Mouse (Mus musculus): ENCODE measurements around the gene Mdm2. TPM values are rescaled to one million over a fixed set of nuclear protein-coding genes. Genes with fewer than 3 reads are reported as not detected.
A peak's percentile ranks its signal among the peaks of the same experiment; 100 is the strongest.
"Not testable (repeated sequence)": the region's sequence is repeated elsewhere in the genome, so short reads cannot be mapped to it uniquely, and the experiment has no call there.

Mdm2 gene
- 39.9 and 41.8 TPM in 2 replicates for polyA plus RNA-seq (2012; ENCODE audit: insufficient read depth, low replicate concordance)

DNA sequence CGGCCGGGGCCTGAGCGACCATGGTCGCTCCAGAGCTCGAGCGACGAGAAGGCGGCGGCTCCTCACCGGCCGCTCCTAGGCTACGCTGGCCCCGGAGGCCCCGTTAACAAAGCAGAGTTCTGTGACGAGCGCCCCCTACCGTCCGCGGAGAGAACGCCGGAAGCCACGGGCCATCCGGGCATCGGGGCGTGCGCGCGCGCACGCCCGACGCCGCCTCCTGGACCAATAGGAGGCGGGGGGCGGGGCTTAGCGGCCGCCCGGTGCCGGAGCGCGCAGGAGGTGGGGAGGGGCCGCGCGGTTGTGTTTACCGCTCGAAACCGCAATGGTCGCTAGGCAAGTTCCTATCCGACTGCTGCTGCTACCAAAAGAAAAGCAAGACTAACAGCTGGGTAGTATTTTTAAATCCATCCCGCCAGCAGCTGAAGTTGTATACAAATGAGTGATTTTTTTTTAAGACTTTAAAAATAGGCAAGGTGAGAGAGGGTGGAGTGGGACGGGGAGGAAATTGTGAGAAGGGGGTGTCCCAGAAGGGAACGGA is at the start of gene Mdm2:
Mdm2 (minus strand) TSS at position 155 of the 538 bp plus-strand sequence.
- TF ChIP-seq GATA1 (IDR thresholded peaks at IDR 0.05; ENCODE audit: borderline replicate concordance, low read length), result no peak
- TF ChIP-seq FLI1 (IDR thresholded peaks at IDR 0.05; ENCODE audit: low read length), result no peak
- peak within 1 kb of the TSS; percentile 94 for H3K4me3 ChIP-seq (replicated peaks)
- no peaks in the 10 kb centered on the region for H3K27me3 ChIP-seq (replicated peaks)
- H3K9me3 ChIP-seq, result no peaks in the 10 kb centered on the region
- H3K4me1 ChIP-seq, result peaks cover 65% of the 10 kb centered on the region
- H3K36me3 ChIP-seq (replicated peaks; ENCODE audit: low read length), result peaks cover 35% of the 10 kb centered on the region

DNA sequence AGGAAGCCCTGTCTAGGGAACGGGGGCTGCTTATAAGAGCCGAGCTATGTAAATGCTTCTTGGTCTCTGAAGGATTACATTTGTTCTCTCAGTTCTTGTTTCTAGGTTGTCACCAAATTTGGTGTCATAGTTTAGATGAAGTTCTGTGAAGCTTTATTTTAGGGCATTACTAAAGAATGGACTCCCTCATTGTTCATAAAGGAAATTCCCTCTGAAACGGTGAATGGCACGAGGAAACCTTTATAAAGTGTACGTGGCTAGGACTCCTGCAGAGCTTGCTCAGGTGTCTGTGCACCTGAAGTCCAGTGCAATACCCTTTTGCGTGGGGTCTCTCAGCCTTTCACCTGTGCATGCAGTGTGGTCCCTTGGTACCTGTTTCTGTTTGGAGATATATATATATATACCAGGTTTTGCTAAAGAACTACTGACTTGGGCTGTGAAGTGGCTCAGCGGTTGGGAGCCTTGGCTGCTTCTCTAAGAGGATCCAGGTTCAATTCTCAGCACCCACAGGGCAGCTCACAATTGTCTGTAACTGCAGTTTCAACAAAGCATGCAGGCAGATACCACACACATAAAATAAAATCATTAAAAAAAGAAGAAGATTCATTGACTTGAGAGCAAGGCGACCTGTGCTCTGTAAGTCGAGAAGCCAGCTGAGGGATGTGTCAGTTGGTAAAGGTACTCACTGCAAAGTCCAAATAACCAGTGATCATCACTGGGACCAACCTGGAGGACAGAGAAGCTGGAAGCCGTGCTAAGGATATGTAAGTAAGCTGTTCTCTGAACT is 49.5 kb upstream of the Mdm2 start:
- H3K36me3 ChIP-seq (replicated peaks; ENCODE audit: low read length), result peaks cover 97% of the 10 kb centered on the region
- TF ChIP-seq GATA1 (IDR thresholded peaks at IDR 0.05; ENCODE audit: borderline replicate concordance, low read length), result no peak
- no peak overlapping the region for H3K4me3 ChIP-seq (replicated peaks)
- H3K9me3 ChIP-seq, result no peaks in the 10 kb centered on the region
- no peaks in the 10 kb centered on the region for H3K27me3 ChIP-seq (replicated peaks)
- H3K4me1 ChIP-seq, result peaks cover 11% of the 10 kb centered on the region

DNA sequence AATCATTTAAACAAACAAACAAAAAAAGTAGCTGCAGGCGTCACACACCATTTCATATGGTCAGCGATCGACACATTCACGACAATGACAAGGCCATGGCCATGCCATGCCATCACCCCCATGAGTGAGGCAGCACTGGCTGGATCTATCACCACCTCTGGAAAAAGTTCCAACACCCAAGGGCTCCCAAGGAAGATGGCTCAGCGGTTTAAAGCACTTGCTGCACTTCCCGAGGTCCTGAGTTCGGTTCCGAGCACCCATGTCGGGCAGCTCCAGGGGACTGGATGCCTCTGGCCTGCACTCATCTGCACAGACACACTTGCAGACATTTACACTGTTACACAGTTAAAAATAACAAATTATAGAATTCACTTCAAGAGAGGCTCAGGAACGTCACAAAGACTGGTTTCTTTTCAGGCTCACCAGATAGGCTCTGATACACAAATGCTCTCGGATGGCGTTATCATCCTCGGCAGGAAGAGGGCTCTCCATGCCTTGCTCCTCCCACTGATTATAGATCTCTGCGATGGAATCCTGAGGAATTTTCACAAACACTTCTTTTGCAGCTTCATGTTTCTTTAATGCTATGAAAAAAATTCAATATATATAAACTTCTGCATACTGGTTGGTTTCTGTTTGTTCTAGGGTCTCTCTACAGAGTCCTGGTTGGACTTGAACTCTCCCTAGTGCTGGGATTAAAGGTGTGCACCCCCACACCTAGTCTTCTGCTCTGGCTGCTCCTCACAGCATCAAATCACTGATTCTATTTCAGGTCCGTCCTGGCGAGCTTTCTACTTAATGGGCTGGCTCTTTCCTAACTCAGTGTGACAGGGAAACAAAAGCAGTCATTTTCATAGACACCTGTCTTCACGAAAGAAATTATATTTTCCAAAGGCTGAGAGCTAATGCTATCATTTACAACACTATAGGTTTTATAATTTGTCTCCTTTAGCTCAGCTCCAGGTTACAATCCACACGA is 48.5 kb upstream of the Mdm2 start:
- Histone ChIP-seq H3K9me3 (no peaks in the 10 kb centered on the region), H3K36me3 (replicated peaks; ENCODE audit: low read length) (peaks cover 97% of the 10 kb centered on the region), H3K4me3 (replicated peaks) (no peak overlapping the region), H3K27me3 (replicated peaks) (no peaks in the 10 kb centered on the region), H3K4me1 (peaks cover 16% of the 10 kb centered on the region)
- no peak for TF ChIP-seq FLI1 (IDR thresholded peaks at IDR 0.05; ENCODE audit: low read length)
- no peak for TF ChIP-seq GATA1 (IDR thresholded peaks at IDR 0.05; ENCODE audit: borderline replicate concordance, low read length)

DNA sequence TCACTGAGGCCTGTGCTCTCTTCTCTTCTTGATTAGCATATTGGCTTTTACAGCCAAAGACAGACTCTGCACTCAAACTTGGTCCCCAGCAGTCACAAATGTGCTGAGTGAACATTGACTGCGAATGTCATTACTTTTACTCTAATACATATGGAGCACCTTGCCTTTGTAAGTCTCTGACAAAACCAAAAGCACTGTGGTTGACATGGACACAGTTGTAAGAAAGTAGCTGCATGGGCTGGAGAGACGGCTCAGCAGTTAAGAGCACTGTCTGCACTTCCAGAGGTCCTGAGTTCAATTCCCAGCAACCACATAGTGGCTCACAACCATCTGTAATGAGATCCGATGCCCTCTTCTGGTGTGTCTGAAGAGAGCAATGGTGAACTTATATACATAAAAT is 47.8 kb upstream of the Mdm2 start:
- H3K9me3 ChIP-seq; H3K27me3 ChIP-seq (replicated peaks); H3K4me3 ChIP-seq (replicated peaks): not testable (repeated sequence)
- peaks cover 16% of the 10 kb centered on the region for H3K4me1 ChIP-seq
- H3K36me3 ChIP-seq (replicated peaks; ENCODE audit: low read length), result peaks cover 94% of the 10 kb centered on the region

DNA sequence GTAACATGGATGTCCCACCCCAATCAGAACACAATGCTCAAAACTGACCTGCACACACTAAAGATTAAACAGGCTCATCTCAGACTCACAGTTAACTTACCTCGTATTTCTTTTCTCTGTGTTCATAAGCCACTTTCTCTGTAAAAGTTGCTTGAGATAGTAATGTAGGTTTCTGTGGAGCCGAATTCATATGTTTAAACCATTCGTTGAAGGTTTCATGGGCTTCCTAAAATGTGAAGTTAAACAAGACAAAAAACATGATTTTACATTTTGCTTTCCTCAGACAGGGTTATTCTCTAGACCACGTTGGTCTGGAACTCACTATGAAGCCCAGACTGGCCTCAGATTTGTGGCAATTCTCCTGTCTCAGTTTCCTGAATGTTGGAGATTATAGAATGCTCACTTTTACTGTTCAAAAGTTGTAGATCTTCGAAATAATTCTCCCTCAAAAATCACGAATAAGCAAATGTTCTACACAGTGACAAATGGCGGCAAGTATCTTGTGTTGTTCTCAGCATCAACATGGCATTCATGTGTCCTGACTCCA is 47.3 kb upstream of the Mdm2 start:
- Histone ChIP-seq H3K4me3 (replicated peaks) (no peak overlapping the region), H3K4me1 (peaks cover 16% of the 10 kb centered on the region), H3K36me3 (replicated peaks; ENCODE audit: low read length) (peaks cover 95% of the 10 kb centered on the region), H3K9me3 (no peaks in the 10 kb centered on the region), H3K27me3 (replicated peaks) (no peaks in the 10 kb centered on the region)
- no peak for TF ChIP-seq FLI1 (IDR thresholded peaks at IDR 0.05; ENCODE audit: low read length)
- no peak for TF ChIP-seq GATA1 (IDR thresholded peaks at IDR 0.05; ENCODE audit: borderline replicate concordance, low read length)

DNA sequence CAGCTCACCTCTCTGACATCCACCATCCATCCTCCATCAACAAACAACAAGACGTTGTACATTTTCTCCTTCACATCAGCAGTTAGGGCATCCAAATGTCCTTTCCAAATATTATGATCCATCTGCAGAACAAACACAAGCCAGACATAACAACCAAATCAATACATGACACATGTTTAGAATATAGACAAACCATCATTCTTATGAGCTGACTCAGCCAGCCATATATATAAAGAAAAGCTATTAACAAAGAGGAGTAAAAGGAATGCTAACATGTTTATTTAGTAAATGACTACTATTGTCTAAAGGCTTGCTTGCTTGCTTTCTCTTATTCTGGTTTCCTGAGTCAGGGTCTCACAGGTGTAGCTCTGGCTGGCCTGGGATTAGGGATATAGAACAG is 46.7 kb upstream of the Mdm2 start:
- Histone ChIP-seq H3K4me1 (peaks cover 16% of the 10 kb centered on the region), H3K9me3 (no peaks in the 10 kb centered on the region), H3K36me3 (replicated peaks; ENCODE audit: low read length) (peaks cover 95% of the 10 kb centered on the region), H3K27me3 (replicated peaks) (no peaks in the 10 kb centered on the region), H3K4me3 (replicated peaks) (no peak overlapping the region)
- TF ChIP-seq GATA1 (IDR thresholded peaks at IDR 0.05; ENCODE audit: borderline replicate concordance, low read length) (no peak), FLI1 (IDR thresholded peaks at IDR 0.05; ENCODE audit: low read length) (no peak)

DNA sequence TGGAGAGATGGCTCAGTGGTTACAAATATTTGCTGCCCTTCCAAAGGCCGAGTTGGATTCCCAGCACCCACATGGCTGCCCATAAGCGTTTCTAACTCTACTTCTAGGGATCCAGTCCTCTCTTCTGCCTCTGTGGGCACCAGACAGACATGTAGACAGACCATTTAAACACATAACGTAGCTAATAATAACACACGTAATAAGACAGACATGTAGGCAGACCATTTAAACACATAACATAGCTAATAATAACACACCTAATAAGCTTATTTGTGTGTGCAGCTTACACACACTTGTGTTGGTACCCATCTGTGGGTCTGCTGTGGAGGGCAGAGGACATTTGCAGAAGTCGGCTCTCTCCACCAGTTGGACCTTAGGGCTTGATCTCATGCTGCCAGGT is 46.2 kb upstream of the Mdm2 start:
- H3K27me3 ChIP-seq (replicated peaks), result no peaks in the 10 kb centered on the region
- peaks cover 16% of the 10 kb centered on the region for H3K4me1 ChIP-seq
- no peaks in the 10 kb centered on the region for H3K9me3 ChIP-seq
- TF ChIP-seq GATA1 (IDR thresholded peaks at IDR 0.05; ENCODE audit: borderline replicate concordance, low read length), result no peak
- TF ChIP-seq FLI1 (IDR thresholded peaks at IDR 0.05; ENCODE audit: low read length), result no peak
- peaks cover 95% of the 10 kb centered on the region for H3K36me3 ChIP-seq (replicated peaks; ENCODE audit: low read length)
- no peak overlapping the region for H3K4me3 ChIP-seq (replicated peaks)

DNA sequence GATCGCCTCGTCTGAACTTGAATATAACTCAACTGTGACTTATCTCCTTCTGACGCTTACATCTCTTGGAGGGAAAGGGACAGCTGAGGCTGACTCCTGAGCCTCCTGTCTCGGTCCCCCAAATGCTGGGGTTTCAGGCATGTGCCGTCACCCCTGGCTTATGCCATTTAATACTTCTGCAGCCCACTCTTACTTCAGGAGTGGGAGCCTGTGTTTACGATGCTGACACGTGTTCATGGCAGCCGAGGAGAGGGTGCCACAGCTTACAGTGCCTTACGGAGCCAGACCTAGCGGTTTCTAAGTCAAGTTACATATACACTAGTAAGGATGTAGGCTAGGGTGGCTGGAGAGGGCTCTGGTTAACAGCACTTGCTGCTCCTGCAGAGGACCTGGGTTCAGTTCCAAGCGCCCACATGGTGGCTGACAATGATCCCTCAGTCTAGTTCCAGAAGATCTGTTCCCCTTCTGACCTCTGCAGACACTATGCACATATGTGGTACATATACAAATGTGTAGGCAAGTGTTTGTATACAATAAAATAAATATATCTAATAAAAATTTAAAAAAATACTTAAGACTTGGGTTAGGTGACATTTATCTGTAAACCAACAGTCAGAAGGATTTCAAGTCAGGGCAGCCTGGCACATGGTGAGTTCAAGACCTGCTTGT is 45.4 kb upstream of the Mdm2 start:
- peak overlapping the region; percentile 39 for H3K4me3 ChIP-seq (replicated peaks)
- no peak for TF ChIP-seq FLI1 (IDR thresholded peaks at IDR 0.05; ENCODE audit: low read length)
- no peak for TF ChIP-seq GATA1 (IDR thresholded peaks at IDR 0.05; ENCODE audit: borderline replicate concordance, low read length)

DNA sequence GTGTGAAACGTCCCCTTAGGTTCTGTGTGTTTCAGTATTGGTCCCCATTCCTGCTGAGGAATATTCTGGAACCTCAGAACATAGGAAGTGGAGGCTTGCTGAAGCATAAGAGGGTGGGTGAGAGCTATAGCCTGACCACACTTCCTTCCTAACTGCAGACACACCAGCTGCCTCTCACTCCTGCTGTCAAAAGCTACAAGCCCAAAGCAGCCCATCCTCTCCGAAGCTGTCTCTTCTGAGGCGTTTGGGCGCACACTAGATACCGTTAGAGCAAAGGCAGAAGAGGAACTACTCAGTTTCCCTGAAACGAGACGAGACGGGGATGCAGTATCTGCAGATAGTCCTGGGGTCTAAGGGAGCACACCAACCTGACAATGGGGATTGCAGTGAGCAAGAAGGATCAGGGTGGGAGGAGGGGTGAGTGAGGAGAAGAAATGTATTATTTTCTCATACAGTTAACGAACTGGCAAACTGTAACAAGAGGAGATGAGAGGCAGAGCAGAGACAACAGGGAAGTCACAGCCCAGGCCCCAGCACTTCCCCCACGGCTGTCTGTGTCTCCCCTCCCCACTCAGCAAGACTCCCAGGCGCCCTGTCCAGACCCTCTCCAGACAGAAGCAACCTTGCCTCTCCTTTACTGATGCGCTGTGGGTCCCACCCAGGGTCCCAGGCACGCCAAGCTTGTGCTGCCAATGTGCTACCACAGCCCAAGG is 44.7 kb upstream of the Mdm2 start:
- Histone ChIP-seq H3K9me3 (peaks cover under 1% of the 10 kb centered on the region; the same call in 1 of the 2 replicates), H3K27me3 (replicated peaks) (no peaks in the 10 kb centered on the region), H3K36me3 (replicated peaks; ENCODE audit: low read length) (peaks cover 94% of the 10 kb centered on the region), H3K4me1 (peaks cover 16% of the 10 kb centered on the region), H3K4me3 (replicated peaks) (peak overlapping the region; percentile 66)
- TF ChIP-seq GATA1 (IDR thresholded peaks at IDR 0.05; ENCODE audit: borderline replicate concordance, low read length) (no peak), FLI1 (IDR thresholded peaks at IDR 0.05; ENCODE audit: low read length) (no peak)

More for the DNA sequence above, 45.4 kb upstream of the Mdm2 start:
- peaks cover 95% of the 10 kb centered on the region for H3K36me3 ChIP-seq (replicated peaks; ENCODE audit: low read length)
- H3K4me1 ChIP-seq, result peaks cover 16% of the 10 kb centered on the region
- no peaks in the 10 kb centered on the region for H3K27me3 ChIP-seq (replicated peaks)
- H3K9me3 ChIP-seq, result no peaks in the 10 kb centered on the region
